In the genomic region with DNA sequence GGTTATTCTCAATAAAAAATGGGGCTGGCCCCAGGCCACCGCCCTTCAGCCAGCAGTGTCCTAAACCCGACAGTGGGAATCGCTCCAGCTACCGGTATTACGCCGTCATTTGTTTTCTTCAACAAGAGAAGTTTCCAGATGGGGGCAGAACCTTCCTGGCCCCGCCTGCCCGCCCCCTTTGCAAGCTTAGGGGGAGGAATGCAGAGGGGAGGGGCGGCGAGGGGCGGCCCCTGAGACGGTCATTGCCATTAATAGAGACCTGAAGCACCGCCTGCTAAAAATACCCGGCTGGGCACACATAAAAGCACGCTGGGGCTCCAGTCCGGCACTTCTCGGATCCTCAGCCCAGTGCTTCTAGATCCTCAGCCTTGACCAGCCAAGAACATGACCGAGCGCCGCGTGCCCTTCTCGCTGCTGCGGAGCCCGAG, we compare ENCODE assay signal across 8 mouse cellular contexts. TPM values are rescaled to one million over a fixed set of nuclear protein-coding genes. Genes with fewer than 3 reads are reported as not detected.
DNase-seq lines count a peak whose midpoint lies in the region; ATAC-seq and TF ChIP-seq lines count a peak whose summit lies in the region.

A gene (plus strand): TSS at position 245 of the 428 bp plus-strand sequence.

- H3K27ac ChIP-seq in left cerebral cortex, adult 2 months, result peak within 1 kb of the TSS; percentile 58; the same call in 1 of the 2 replicates
- H3K27ac ChIP-seq in embryonic facial prominence, embryonic 12.5 days, result no peak within 1 kb of the TSS
- peak within 1 kb of the TSS; percentile 91 for H3K27ac ChIP-seq in heart, embryonic 10.5 days
- H3K27ac ChIP-seq in kidney, embryonic 14.5 days (ENCODE audit: low read depth, low read length), result no peak within 1 kb of the TSS
- H3K27ac ChIP-seq in lung, embryonic 15.5 days, result no peak within 1 kb of the TSS; the same call in 1 of the 2 replicates

- intact Hi-C loops in left cerebral cortex, adult 2 months (cut with DNase I), result no loop called here
- intact Hi-C loops in left cerebral cortex, postnatal 14 days (cut with DNase I), result no loop called here

- H3K9ac ChIP-seq in embryonic facial prominence, embryonic 12.5 days, result peak within 1 kb of the TSS; percentile 19; the same call in 1 of the 2 replicates
- peak within 1 kb of the TSS; percentile 40; the same call in 1 of the 2 replicates for H3K9ac ChIP-seq in kidney, embryonic 14.5 days (ENCODE audit: low read depth, low read length)
- peak within 1 kb of the TSS; percentile 33 for H3K9ac ChIP-seq in lung, embryonic 15.5 days

- no peaks in the 10 kb centered on the region for H3K36me3 ChIP-seq in embryonic facial prominence, embryonic 12.5 days
- no peaks in the 10 kb centered on the region for H3K36me3 ChIP-seq in heart, embryonic 10.5 days
- H3K36me3 ChIP-seq in kidney, embryonic 14.5 days (ENCODE audit: control insufficient read depth, insufficient read depth, low read length), result no peaks in the 10 kb centered on the region
- H3K36me3 ChIP-seq in lung, embryonic 15.5 days, result no peaks in the 10 kb centered on the region

- DNase-seq in left cerebral cortex, adult 2 months (ENCODE audit: extremely low spot score in 1 of 2, low spot score in 2 of 2), result no peak
- DNase-seq in left cerebral cortex, postnatal 14 days (ENCODE audit: low spot score in 2 of 2), result no peak
- DNase-seq in heart, embryonic 10.5 days (ENCODE audit: low spot score), result peak; percentile 95
- peak; percentile 94 for DNase-seq in skeletal muscle tissue, adult 2 months (ENCODE audit: low read depth, low spot score)
- DNase-seq in layer of hippocampus, adult 11-12 months (ENCODE audit: low spot score), result no peak

- H3K4me2 ChIP-seq in embryonic facial prominence, embryonic 12.5 days (replicated peaks), result peak within 1 kb of the TSS; percentile 53
- H3K4me2 ChIP-seq in kidney, embryonic 14.5 days (replicated peaks; ENCODE audit: low read depth, low read length), result peak within 1 kb of the TSS; percentile 44
- H3K4me2 ChIP-seq in lung, embryonic 15.5 days, result peak within 1 kb of the TSS; percentile 70

- no peak for ATAC-seq in embryonic facial prominence, embryonic 12.5 days (ENCODE audit: insufficient number of reproducible peaks, insufficient read depth, low FRiP score, low TSS enrichment)
- ATAC-seq in kidney, embryonic 14.5 days (ENCODE audit: low FRiP score, low TSS enrichment), result peak; percentile 70
- peak; percentile 74; the same call in 1 of the 2 replicates for ATAC-seq in lung, embryonic 15.5 days (ENCODE audit: borderline replicate concordance, extremely low read depth, low FRiP score, low TSS enrichment)

- TF ChIP-seq CTCF in left cerebral cortex, adult 2 months (IDR thresholded peaks at IDR 0.05), result no peak

- peak within 1 kb of the TSS; percentile 39 for H3K4me3 ChIP-seq in left cerebral cortex, adult 2 months
- peak within 1 kb of the TSS; percentile 32 for H3K4me3 ChIP-seq in embryonic facial prominence, embryonic 12.5 days
- peak within 1 kb of the TSS; percentile 71 for H3K4me3 ChIP-seq in heart, embryonic 10.5 days
- peak within 1 kb of the TSS; percentile 35 for H3K4me3 ChIP-seq in kidney, embryonic 14.5 days (ENCODE audit: low read length)
- H3K4me3 ChIP-seq in lung, embryonic 15.5 days, result peak within 1 kb of the TSS; percentile 40

- H3K27me3 ChIP-seq in embryonic facial prominence, embryonic 12.5 days, result peaks cover 31% of the 10 kb centered on the region
- H3K27me3 ChIP-seq in heart, embryonic 10.5 days (ENCODE audit: insufficient read depth, poor library complexity, severe bottlenecking), result peaks cover 29% of the 10 kb centered on the region
- peaks cover 5% of the 10 kb centered on the region; the same call in 1 of the 2 replicates for H3K27me3 ChIP-seq in kidney, embryonic 14.5 days (ENCODE audit: control insufficient read depth, insufficient read depth, low read length)
- H3K27me3 ChIP-seq in lung, embryonic 15.5 days, result peaks cover 13% of the 10 kb centered on the region; the same call in 1 of the 2 replicates

- no peaks in the 10 kb centered on the region for H3K9me3 ChIP-seq in embryonic facial prominence, embryonic 12.5 days
- no peaks in the 10 kb centered on the region for H3K9me3 ChIP-seq in heart, embryonic 10.5 days
- no peaks in the 10 kb centered on the region for H3K9me3 ChIP-seq in kidney, embryonic 14.5 days (ENCODE audit: control insufficient read depth, low read length)
- no peaks in the 10 kb centered on the region for H3K9me3 ChIP-seq in lung, embryonic 15.5 days

- H3K4me1 ChIP-seq in embryonic facial prominence, embryonic 12.5 days, result peaks cover 13% of the 10 kb centered on the region; the same call in 1 of the 2 replicates
- H3K4me1 ChIP-seq in heart, embryonic 10.5 days, result peaks cover 12% of the 10 kb centered on the region
- peaks cover 12% of the 10 kb centered on the region; the same call in 1 of the 2 replicates for H3K4me1 ChIP-seq in kidney, embryonic 14.5 days (ENCODE audit: control insufficient read depth, insufficient read depth, low read length)
- H3K4me1 ChIP-seq in lung, embryonic 15.5 days, result peaks cover 15% of the 10 kb centered on the region

- 3% methylated on average over 24 of the region's 24 CpGs for WGBS in embryonic facial prominence, embryonic 12.5 days
- under 1% methylated on average over 24 of the region's 24 CpGs for WGBS in heart, embryonic 10.5 days
- WGBS in kidney, embryonic 14.5 days, result under 1% methylated on average over 24 of the region's 24 CpGs
- WGBS in lung, embryonic 15.5 days, result 2% methylated on average over 24 of the region's 24 CpGs

RNA-seq across cellular contexts. Expression of the gene that starts here (rescaled TPM):
- 10 to 100 TPM; 19.2 to 19.3 TPM for total RNA-seq in left cerebral cortex, adult 2 months (2021)
- total RNA-seq in left cerebral cortex, postnatal 14 days (2021), result 1 to 10 TPM; 6.9 to 9.4 TPM
- polyA plus RNA-seq in embryonic facial prominence, embryonic 12.5 days (2016; fragmentation: Nextera tagmentation; extraction: Ambion mirVana), result 67.9 and 74.8 TPM in 2 replicates
- 655 and 948 TPM in 2 replicates for polyA plus RNA-seq in heart, embryonic 10.5 days (2016; fragmentation: Nextera tagmentation; extraction: Ambion mirVana)
- 32.4 and 36.9 TPM in 2 replicates for polyA plus RNA-seq in kidney, embryonic 14.5 days (2014; fragmentation: Nextera tagmentation; extraction: Ambion mirVana)
- 114 and 129 TPM in 2 replicates for polyA plus RNA-seq in lung, embryonic 15.5 days (2015; fragmentation: Nextera tagmentation; extraction: Ambion mirVana)

Comparison
In these comparisons a context has a peak if more than half of its experiments do, and no peak if none do; other contexts are left out.
1. DNase-seq: peak in heart, embryonic 10.5 days (single experiment) and skeletal muscle tissue, adult 2 months (single experiment); none in left cerebral cortex, adult 2 months (0 of 2), left cerebral cortex, postnatal 14 days (0 of 2) and layer of hippocampus, adult 11-12 months (single experiment).
2. H3K27ac ChIP-seq: peak in left cerebral cortex, adult 2 months (single experiment) and heart, embryonic 10.5 days (single experiment); none in embryonic facial prominence, embryonic 12.5 days (single experiment), kidney, embryonic 14.5 days (single experiment) and lung, embryonic 15.5 days (single experiment).
3. Peak in every context shown above with its lines, with median percentiles within 50 percentile points of each other: H3K4me3 ChIP-seq, H3K4me2 ChIP-seq and H3K9ac ChIP-seq.